In the genomic region with DNA sequence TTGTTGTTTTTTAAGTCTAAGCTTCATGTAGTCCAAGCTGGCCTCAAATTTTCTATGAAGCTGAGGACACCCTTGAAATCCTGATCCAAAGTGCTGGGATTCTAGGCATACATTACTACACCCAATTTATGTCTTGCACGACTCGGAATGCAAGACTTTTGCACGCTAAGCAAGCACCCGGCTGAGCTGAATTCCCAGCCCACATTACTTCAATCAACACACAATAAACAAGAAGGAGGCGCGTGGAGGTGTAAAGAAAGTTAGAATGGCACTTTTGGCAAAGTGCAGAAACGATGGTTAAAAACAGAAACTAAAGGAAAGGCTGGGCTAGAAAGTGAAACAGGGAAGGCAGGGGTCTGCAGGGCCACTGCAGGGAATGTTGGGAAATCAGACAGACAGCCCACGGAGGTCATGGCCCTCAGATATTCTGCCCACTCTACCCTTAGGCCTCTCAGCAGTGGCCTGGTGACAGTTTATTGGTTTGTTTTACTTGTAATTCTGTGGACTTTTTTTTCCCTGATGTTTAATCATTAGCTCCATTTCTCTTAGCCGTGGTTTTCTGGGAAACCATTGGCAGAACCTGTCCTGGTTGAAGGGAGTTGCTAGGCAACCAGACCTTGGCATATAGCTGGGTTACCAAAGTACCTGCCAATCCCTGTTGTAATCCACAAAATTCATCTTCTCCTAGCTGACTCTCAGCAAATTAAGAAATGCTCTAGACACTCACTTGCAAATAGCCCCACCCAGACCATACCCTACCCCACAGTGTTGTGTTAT, we compare ENCODE assay signal across 9 mouse cellular contexts.
DNase-seq lines count a peak whose midpoint lies in the region; ATAC-seq and TF ChIP-seq lines count a peak whose summit lies in the region.
"Had no signal": no experiment of that assay in that cellular context is flagged by ENCODE, and none has a peak within 500 bp of the region (broad histone marks: within the 10 kb centered on the region; RNA-seq: fewer than 3 reads in every experiment).

No protein-coding gene starts in this region.

- 0 out of 2 replicates have a peak, but pooled peaks have one; percentile 45 for ATAC-seq in hindbrain, postnatal 0 days
- no peak for ATAC-seq in hindbrain, embryonic 13.5 days (ENCODE audit: low FRiP score)
- peak; percentile 28; the same call in 1 of the 2 replicates for ATAC-seq in kidney, embryonic 14.5 days (ENCODE audit: low FRiP score, low TSS enrichment)
- ATAC-seq in lung, embryonic 16.5 days (ENCODE audit: low read depth), result no peak; the same call in 1 of the 2 replicates

- TF ChIP-seq CTCF in hindbrain, postnatal 0 days (IDR thresholded peaks at IDR 0.05; ENCODE audit: low read depth), result no peak

- H3K27ac ChIP-seq in hindbrain, postnatal 0 days, result no peak overlapping the region
- H3K27ac ChIP-seq in hindbrain, embryonic 13.5 days, result no peak overlapping the region
- no peak overlapping the region for H3K27ac ChIP-seq in kidney, embryonic 14.5 days (ENCODE audit: low read depth, low read length)
- no peak overlapping the region; the same call in 1 of the 2 replicates for H3K27ac ChIP-seq in lung, embryonic 16.5 days (ENCODE audit: low read length)
- H3K27ac ChIP-seq: embryonic facial prominence, embryonic 12.5 days had no signal

- H3K9ac ChIP-seq in hindbrain, postnatal 0 days (replicated peaks; ENCODE audit: low read length), result no peak overlapping the region
- no peak overlapping the region for H3K9ac ChIP-seq in hindbrain, embryonic 13.5 days
- H3K9ac ChIP-seq in kidney, embryonic 14.5 days (ENCODE audit: low read depth, low read length), result no peak overlapping the region
- H3K9ac ChIP-seq in lung, embryonic 16.5 days (ENCODE audit: low read length), result no peak overlapping the region
- H3K9ac ChIP-seq: embryonic facial prominence, embryonic 12.5 days had no signal

- no peak overlapping the region for H3K4me3 ChIP-seq in hindbrain, postnatal 0 days (ENCODE audit: low read length)
- no peak overlapping the region for H3K4me3 ChIP-seq in hindbrain, embryonic 13.5 days
- no peak overlapping the region for H3K4me3 ChIP-seq in kidney, embryonic 14.5 days (ENCODE audit: low read length)
- peak overlapping the region; percentile 24 for H3K4me3 ChIP-seq in lung, embryonic 16.5 days (ENCODE audit: low read length)
- H3K4me3 ChIP-seq: embryonic facial prominence, embryonic 12.5 days had no signal

- DNase-seq in hindbrain, postnatal 0 days (ENCODE audit: low spot score), result peak; percentile 61
- peak; percentile 71 to 81 for DNase-seq in adrenal gland, postnatal 36 days
- DNase-seq in gastrocnemius, postnatal 14 days, result no peak
- DNase-seq in thymus, postnatal 10 days (ENCODE audit: low spot score in 2 of 2), result no peak
- no peak for DNase-seq in embryo, embryonic 10.5 days (ENCODE audit: low spot score)

- H3K4me1 ChIP-seq in hindbrain, postnatal 0 days (ENCODE audit: insufficient read depth, low read length), result no peaks in the 10 kb centered on the region
- H3K4me1 ChIP-seq in hindbrain, embryonic 13.5 days (replicated peaks), result no peaks in the 10 kb centered on the region; the same call in 1 of the 2 replicates
- no peaks in the 10 kb centered on the region for H3K4me1 ChIP-seq in kidney, embryonic 14.5 days (ENCODE audit: control insufficient read depth, insufficient read depth, low read length)
- H3K4me1 ChIP-seq in lung, embryonic 16.5 days (replicated peaks; ENCODE audit: control insufficient read depth, insufficient read depth, low read length), result peaks cover 4% of the 10 kb centered on the region; the same call in 1 of the 2 replicates
- H3K4me1 ChIP-seq: embryonic facial prominence, embryonic 12.5 days had no signal

- H3K9me3 ChIP-seq in hindbrain, postnatal 0 days (ENCODE audit: low read length), result no peaks in the 10 kb centered on the region
- H3K9me3 ChIP-seq in hindbrain, embryonic 13.5 days, result no peaks in the 10 kb centered on the region
- no peaks in the 10 kb centered on the region for H3K9me3 ChIP-seq in kidney, embryonic 14.5 days (ENCODE audit: control insufficient read depth, low read length)
- no peaks in the 10 kb centered on the region for H3K9me3 ChIP-seq in lung, embryonic 16.5 days (ENCODE audit: control insufficient read depth, low read length)
- H3K9me3 ChIP-seq: embryonic facial prominence, embryonic 12.5 days had no signal

- no peaks in the 10 kb centered on the region for H3K27me3 ChIP-seq in hindbrain, postnatal 0 days (ENCODE audit: insufficient read depth, low read length)
- H3K27me3 ChIP-seq in hindbrain, embryonic 13.5 days, result no peaks in the 10 kb centered on the region
- no peaks in the 10 kb centered on the region for H3K27me3 ChIP-seq in kidney, embryonic 14.5 days (ENCODE audit: control insufficient read depth, insufficient read depth, low read length)
- H3K27me3 ChIP-seq in lung, embryonic 16.5 days (ENCODE audit: control insufficient read depth, insufficient read depth, low read depth, low read length), result no peaks in the 10 kb centered on the region
- H3K27me3 ChIP-seq: embryonic facial prominence, embryonic 12.5 days had no signal

- intact Hi-C loops in gastrocnemius, postnatal 14 days (cut with DNase I; ENCODE audit: low total_unique reads), result no loop called here

- peak overlapping the region; percentile 17; the same call in 1 of the 2 replicates for H3K4me2 ChIP-seq in hindbrain, postnatal 0 days (ENCODE audit: low read depth, low read length)
- H3K4me2 ChIP-seq in hindbrain, embryonic 13.5 days, result no peak overlapping the region
- H3K4me2 ChIP-seq in kidney, embryonic 14.5 days (replicated peaks; ENCODE audit: low read depth, low read length), result no peak overlapping the region
- H3K4me2 ChIP-seq in lung, embryonic 16.5 days (ENCODE audit: low read depth, low read length), result peak overlapping the region; percentile 39
- H3K4me2 ChIP-seq: embryonic facial prominence, embryonic 12.5 days had no signal

- H3K36me3 ChIP-seq in hindbrain, postnatal 0 days (ENCODE audit: insufficient read depth, low read length), result no peaks in the 10 kb centered on the region
- no peaks in the 10 kb centered on the region for H3K36me3 ChIP-seq in hindbrain, embryonic 13.5 days
- no peaks in the 10 kb centered on the region for H3K36me3 ChIP-seq in kidney, embryonic 14.5 days (ENCODE audit: control insufficient read depth, insufficient read depth, low read length)
- H3K36me3 ChIP-seq in lung, embryonic 16.5 days (ENCODE audit: control insufficient read depth, insufficient read depth, low read length), result no peaks in the 10 kb centered on the region
- H3K36me3 ChIP-seq: embryonic facial prominence, embryonic 12.5 days had no signal

- 44% methylated on average over 9 of the region's 9 CpGs for WGBS in hindbrain, postnatal 0 days
- WGBS in hindbrain, embryonic 13.5 days, result 56% methylated on average over 9 of the region's 9 CpGs
- 66% methylated on average over 9 of the region's 9 CpGs for WGBS in kidney, embryonic 14.5 days
- WGBS in lung, embryonic 16.5 days, result 35% methylated on average over 9 of the region's 9 CpGs

Comparison
In these comparisons a context has a peak if more than half of its experiments do, and no peak if none do; other contexts are left out.
1. ATAC-seq: peak in hindbrain, postnatal 0 days (single experiment) and kidney, embryonic 14.5 days (single experiment); none in hindbrain, embryonic 13.5 days (single experiment) and lung, embryonic 16.5 days (single experiment).
2. H3K4me2 ChIP-seq: peak in hindbrain, postnatal 0 days (single experiment) and lung, embryonic 16.5 days (single experiment); none in hindbrain, embryonic 13.5 days (single experiment) and kidney, embryonic 14.5 days (single experiment).
3. DNase-seq: peak in hindbrain, postnatal 0 days (single experiment) and adrenal gland, postnatal 36 days (2 of 2); none in gastrocnemius, postnatal 14 days (single experiment), thymus, postnatal 10 days (0 of 2) and embryo, embryonic 10.5 days (single experiment).